Mouse (Mus musculus): ENCODE measurements around the gene Rcor3.

Rcor3 gene

DNA sequence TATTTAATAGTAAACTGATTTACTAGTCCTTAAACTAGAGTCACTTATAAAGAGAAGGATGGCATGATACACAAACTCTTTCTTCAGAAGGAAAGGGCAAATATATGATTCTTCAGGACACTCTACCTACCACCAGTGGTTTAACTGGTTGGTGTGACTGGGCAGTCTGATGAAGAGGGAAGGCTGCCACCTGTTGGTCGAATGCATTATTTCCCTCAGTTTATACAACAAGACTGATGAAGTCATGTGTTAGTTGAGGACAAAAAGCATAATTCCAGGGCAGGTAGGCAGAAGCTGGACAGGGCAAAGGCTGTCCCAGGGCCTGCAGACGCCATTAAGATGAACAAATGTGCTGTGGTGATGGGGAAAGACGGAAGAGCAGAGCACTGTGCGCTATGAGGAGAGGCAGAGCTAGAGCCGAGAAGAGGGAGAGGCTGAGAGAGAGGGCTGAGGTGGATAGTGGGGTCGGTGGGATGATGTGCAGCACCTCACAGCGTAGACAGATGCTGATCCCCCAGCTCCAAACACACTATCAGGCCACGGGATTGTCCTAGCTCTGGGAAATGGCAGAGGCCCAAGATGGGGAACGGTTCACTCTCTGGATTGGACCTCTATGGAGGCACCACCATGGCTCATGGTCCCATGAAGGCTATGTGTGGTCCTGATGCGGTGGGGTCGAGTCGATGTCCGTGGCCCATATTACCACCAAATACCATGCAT, 43.3 kb downstream of the Rcor3 start:
- DNase-seq (ENCODE audit: low read depth, low spot score): peak; percentile 81

DNA sequence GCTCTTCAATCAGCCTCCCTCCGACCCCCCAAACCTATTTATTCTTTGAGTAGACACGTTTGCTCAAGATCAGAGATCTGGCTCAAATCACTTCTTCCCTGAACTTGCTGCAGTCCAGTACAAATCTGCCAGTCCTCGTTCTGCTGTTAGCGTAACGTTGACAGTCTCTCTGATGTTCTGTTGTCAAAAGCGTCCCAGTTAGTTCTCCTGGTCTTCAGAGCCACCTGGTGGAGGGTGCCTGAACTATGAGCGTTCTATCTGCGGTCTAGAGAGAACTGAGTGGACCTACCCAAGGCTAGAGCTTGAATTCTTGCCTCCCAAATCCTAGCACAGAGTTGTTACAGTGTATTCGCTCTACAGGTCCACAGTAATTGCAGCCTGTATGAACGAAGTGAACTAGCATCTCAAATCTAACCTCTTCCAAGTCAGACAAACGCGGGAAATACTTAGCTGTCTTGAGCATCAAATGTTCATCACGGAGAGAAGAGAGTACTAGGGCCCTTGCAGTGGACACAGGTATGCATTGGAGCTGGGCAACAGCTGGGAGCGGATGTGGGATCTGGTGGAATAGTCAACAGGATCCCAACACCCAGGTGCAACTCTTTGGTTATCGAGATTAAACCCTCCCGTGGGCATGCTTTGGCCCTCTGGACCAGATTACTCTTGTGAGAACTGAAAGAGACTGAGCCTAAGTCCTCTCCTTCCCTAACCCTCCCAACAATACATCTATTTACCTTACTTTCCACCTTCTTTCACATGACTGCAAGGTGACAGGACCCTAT, 44.8 kb downstream of the Rcor3 start:
- peak; percentile 92 for DNase-seq (ENCODE audit: low read depth, low spot score)

DNA sequence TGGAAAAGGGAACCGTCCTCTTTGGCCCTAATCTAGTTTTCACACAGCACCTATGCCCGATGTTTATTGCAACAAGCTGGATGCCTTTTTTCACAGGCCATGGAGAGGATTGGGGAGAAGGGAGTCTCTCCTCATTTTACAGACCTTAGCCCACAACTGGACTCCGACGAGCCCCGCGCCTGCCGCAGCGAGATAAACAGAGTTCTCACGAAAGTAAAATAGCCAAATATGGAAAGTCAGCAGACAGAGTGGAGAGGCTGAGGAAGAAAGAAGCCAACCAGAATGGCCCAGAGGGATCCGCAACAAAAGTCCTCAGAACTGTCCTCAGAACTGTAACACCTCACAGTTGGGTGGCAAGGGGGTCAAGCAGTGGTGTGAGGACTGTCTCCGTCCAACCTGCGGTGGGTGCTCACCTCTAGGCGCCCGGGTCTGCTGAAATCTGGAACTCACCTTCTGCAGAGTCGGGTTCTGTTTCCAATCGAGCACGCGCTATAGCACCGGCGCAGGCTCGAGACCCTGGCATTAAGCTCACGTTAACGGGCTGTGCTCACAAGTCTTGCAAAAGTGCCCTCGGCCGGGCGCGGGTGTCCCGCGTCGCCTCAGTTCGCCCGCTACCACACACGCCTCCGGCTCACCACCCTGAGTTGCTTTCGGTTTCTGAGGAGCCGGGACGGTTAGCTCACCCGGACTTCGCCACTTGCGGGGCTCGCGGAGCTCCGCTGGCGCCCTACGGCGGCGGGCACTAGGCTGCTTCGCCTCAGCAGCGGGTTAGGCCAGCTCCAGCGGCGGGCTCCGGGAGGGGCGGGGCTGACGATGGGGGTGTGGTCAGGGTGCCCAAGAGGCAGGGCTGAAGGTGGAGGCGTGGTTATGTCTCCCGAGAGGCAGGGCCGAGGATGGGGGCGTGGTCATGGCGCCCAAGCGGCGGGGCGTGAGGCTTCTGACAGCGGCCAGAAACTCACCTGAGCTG, 45.8 kb downstream of the Rcor3 start, which contains the start of gene Traf5:
Gene Traf5, minus strand, starts transcription at position 754 of the 967 bp plus-strand sequence.
- peak; percentile 95 for DNase-seq (ENCODE audit: low read depth, low spot score)

DNA sequence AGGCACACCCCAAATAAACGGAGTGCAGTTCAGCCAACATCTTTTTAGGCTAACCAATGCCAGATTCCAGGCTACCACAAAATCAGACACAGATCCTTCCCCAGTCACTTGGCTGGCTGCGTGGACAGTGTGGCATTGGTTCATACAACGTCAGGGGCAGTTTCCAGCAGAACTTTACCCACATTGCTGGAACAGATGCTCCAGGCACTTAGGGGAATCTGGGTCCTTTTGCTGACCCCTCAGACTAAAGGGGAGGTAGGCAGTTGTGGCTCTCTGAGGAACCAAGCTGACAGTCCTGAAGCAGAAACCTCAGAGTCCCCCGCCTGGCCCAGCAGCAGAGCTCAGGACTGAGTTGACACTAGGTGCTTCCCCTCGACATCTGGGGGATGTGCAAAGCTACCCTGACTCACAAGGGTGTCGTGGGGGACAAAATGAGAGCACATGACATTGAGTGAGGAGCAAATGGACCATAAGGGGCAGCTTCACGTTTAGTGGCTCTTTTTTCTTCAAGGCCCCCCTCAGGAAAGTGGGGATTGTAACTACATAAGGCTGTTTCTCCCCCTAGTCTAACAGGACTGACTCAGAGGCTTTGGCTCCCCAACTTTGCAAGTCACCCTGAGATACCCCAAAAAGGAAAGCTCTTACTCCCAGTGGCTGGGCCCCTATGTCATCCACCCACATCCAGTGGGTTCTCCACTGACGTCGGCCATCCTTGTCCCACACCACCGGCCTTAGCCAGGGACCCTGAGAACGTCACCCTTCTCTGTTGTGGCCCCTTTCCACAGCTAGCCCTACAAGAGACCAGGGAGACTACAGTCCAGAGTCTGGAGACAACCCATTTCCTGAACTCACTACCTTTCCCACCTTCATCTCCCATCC, 46.9 kb downstream of the Rcor3 start:
- no peak for DNase-seq (ENCODE audit: low read depth, low spot score)

DNA sequence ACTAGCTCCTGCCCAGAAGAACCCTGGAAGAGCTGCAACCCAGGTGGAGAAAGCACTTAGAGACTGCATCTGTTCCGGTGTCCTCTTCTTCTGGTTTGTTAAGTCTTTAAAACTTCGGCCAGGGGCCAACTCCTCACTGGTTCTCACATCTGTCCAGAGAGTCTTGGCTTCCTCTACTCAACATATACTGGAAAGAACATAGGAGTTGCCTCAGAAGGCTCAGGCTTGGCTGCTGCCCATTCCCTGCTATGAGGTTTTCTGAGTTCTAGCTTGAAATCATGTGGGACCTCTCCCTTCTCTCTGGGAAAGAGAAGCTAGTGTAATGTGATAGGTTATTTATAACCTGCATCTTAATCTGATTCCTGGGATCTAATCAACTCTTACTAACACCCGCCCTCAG, 47.6 kb downstream of the Rcor3 start:
- peak; percentile 45 for DNase-seq (ENCODE audit: low read depth, low spot score)

DNA sequence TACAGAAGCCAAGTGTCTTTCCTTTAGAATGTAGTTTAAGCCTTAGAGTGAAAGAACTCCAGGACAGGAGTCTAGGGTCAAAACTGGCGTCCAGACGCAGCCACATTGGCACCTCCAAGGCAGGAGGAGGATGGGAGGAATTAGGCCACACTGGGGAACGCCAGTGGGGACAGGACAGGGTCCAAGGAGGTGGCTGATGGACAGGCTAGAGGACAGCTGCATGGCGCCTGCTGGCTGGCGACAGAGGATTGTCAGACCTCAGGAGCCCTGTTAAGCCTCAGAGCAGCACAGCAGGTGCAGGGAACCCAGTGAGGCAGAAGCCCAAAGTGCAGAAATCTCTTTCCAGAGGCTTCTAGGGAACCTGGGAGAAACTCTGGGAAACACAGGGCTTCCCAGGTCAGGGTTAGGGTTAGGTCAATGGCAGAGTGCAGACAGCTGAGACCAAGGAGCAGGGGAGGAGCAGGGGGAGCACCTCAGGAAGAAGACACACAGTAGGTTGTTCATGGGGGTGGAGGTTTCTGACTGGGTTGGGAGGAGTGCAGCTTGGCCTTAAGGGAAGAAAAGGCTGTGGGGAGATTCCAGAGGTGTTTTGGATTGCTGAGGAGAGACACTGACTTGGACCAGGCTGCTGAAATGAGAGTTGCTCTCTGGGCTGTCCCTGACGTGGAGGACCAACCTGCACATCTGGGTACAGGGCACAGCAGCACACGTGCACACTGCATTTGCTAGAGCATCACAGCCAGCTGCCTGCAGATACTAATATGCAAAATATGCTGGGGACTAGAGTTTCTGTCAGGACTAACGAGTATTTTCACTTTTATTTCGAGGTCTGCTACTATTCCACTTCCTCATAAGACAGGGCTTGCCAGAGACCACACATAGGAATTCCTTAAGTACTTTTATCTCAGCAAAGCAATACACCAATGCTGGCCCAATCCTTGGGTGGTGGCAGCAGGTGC, 48.4 kb downstream of the Rcor3 start:
- DNase-seq (ENCODE audit: low read depth, low spot score): no peak

DNA sequence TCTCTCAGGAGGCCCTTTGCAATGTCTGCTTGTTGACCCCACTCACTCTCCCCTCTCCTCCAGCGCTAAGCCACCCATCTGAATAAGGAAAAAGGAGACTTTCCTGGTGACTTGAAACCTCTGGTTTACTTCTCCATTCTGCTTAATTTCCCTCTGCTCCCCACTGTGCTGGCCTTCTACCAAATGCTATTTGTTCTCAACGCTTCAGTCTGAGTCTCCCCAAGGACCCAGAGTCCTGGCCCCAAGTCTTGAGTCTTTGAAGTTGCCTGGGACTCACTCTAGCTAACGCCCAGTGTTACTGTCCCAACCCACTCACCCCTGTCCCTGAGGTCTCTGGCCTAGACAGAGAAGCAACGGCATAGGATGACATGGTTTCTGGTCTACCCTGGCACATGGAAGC, 49.9 kb downstream of the Rcor3 start:
- no peak for DNase-seq (ENCODE audit: low read depth, low spot score)

DNA sequence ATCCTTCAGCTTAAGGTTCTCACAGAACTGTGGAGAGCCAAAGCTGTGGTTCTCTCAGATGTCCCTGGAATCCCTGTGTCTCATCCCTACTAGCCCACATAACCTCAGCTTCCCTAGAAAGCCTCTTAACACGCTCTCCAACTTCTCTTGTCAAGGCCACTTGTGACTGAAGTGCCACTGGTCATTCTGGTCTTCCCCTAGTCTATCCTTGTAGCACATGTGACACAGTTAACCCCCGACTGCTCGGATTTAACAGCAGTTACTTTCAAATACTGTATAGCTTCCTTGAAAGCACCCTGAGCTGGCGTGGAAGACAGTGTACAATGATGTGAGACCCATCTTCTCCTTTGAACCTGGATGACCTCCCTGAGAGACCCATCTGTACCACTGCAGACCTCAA, 50.8 kb downstream of the Rcor3 start:
- no peak for DNase-seq (ENCODE audit: low read depth, low spot score)

DNA sequence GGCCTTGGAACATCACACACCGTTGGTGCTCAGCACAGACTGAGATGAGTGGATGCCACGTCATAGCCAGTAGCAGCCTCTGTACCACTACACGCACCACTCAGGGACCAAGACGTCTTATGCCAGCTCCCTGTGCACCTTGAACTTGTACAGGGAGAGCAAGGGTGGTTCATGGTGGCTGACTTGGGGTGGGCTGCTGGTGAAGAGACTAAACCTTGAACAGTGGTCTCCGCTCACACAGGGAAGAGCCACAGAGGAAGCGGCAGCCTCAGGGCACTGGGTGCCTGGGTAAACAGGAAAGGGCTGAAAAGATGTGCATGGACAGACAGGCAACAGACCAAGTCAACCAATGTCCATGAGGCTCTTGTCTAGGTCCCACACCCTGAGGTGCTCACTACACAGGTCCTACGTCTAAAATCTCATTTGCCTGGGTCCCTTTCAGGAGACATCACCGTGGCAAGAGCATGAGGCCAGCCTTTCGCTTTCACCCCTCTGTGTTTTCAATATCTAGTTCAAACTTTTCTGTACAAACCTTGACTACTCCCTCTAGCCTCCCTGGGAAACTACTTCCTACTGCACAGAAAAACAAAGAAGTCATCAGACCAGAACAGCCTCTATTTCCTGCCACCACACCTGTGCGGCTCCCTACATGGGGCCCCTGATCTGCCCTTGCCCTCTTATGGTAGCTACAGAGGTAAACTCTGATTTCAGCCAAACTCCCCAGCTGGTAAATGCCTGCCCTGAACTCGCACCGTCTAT, 51.4 kb downstream of the Rcor3 start:
- DNase-seq (ENCODE audit: low read depth, low spot score): no peak

DNA sequence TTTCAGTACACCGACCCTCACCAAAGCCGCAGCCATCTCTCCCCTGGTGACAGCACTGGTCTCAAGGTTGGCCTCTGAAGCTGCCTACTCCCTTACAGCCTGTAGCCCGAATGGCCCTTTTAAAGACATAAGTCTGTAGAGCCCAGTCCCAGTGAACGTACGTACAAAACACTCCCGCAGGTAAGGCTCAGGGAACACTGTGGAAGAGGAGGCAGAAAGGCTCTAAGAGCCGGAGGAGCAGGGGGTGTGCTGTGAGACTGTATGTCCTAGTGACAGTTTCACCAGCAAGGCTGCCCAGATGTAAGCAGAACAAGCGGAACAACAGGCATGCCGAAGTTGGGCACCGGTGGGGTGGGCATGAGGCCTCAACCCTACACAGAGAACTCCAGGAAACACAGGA, 52.6 kb downstream of the Rcor3 start:
- no peak for DNase-seq (ENCODE audit: low read depth, low spot score)

DNA sequence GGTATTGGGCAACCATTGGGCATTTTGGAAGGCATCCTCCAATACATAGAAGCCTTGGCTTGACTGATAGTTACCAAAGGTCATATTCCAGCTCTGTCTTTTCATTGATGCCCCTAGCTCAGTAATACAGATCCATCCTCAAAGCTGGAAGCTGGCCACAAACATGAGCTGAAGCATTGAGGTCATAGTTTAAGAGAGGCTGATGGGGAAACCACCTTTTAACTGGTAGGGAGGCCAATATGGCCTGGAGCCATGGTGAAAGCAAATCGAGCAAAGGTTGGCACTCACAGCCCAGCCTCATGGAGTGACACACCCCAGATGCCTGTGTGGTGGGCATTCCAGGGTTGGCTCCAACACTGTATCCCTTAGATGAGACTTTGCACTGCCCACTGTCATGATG, 55.2 kb downstream of the Rcor3 start:
- no peak for DNase-seq (ENCODE audit: low read depth, low spot score)

DNA sequence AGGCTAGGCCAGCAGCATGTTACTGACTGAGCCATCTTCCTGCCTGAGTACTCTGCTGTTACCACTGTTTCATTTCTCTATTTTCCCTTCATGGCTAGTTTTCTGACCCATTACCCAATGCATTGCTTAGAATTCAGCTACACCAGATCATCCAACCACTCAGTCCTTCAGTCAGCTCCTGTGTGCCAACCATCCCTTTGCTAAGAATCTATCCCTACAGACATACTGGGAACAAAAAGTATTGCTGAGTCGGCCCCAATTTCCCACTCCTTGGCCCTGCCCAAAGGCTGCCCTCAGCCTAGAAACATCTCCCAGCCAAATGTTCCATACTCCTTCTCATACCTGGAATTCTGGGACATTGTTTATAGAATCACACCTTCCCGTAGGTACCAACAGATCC, 56.7 kb downstream of the Rcor3 start:
- no peak for DNase-seq (ENCODE audit: low read depth, low spot score)

DNA sequence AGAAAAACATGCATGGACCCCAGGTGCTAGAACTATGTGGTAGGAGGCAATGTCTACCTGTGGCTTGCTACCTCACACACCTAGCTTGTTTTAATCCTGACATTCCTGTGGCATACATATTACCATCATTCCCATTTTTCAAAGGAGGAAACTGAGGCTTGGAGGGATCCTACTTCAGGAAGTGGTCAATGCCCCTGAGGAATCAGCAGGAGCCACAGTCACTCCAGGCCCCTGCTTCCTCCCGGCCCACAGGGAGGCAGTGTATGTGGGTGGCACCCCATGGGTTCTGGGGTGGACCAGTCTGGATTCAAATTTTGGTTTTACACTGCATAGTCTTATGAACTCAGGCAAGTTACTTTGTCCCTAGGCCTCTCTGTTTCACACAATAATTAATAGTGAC, 58.7 kb downstream of the Rcor3 start:
- DNase-seq (ENCODE audit: low read depth, low spot score): no peak

DNA sequence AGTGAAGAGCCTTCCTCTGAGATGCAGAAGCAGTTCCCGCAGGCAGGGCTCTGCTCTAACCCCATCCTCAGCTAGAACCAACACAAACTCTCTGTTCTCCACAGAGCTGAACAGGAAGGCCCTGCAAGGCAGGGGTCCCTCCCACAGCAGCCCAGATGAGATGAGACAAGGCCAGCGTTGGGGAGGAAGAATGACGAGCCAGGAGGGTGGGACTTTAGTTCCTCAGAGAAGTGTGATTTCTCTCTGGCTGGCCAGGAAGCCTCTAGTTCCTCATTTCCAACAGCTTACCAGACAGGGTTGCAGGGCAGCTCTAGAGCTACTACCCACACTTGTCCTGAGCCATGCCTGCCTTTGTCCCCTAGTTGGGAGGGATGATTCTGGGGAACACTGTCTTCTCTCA, 59.5 kb downstream of the Rcor3 start:
- peak; percentile 52 for DNase-seq (ENCODE audit: low read depth, low spot score)

DNA sequence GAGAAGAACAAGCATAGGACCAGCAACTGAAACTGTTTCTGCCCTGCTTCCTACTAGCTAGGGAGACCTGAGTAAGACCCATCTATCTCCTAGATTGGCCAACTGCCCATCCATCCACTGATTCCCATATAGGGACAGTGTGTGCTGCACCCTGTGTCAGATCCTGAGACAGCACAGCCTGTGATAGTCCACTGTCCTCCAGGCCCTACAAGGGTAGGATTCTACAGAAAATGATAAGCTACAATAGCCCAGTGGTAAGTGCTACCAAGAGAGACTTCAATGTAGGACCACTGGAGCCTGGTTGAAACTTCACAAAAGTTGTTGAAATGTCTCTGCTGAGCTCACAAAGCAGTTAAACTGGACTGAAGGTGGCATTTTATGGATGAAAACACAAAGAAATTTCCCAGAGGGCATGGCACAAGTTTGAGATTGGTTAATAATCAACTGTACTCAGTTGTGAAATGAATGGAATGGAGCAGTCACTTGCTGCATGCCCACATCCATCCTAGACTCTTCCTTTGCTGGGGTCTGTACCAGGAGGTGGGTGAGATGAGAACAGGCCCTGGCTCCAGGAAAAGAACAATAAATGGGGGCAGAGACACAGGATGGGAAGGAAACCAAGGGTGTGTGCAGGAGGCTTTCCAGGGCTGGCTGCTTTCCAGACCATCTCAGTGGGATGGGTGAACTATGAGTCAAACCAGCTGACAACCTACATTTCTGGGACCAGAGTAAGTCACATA, 60.9 kb downstream of the Rcor3 start:
- peak; percentile 79 for DNase-seq (ENCODE audit: low read depth, low spot score)

DNA sequence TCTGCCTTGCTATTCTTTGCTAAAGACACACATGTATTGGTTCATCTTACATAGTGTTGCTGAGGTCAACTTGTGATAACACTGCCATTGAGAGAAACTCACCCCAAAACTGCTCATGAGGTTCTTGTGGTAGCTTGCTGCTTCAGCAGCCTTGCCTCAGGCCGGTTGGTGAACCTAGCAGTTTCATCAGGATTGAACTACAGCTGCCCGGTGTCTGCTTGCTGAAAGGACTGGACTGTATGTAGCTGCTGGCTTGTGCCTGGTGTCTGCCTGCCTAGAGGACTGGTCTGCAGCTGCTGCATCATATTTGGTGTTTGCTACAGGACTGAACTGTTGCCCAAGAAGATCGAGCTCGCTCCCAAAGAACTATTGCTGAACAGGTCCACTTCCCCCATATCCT, 61.8 kb downstream of the Rcor3 start:
- DNase-seq (ENCODE audit: low read depth, low spot score): no peak

DNA sequence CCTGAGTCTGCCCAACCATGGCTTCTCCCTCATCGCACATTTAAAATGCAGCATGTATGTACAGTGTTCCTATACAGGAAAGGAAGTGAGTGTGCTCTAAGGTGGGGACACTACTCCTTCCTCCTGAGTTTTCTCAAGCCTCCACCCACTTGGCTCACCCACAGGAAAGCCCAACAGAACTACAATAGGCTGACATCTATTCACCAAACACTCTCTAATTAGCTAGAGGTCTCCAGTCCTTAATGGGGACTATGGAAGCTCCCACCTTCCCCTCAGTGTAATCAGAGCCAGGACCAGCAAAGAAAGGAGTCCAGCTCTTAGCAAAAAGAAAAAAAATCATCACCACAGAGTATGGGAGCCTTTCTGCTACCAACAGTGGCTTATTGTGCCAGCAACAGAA, 63.0 kb downstream of the Rcor3 start:
- no peak for DNase-seq (ENCODE audit: low read depth, low spot score)

DNA sequence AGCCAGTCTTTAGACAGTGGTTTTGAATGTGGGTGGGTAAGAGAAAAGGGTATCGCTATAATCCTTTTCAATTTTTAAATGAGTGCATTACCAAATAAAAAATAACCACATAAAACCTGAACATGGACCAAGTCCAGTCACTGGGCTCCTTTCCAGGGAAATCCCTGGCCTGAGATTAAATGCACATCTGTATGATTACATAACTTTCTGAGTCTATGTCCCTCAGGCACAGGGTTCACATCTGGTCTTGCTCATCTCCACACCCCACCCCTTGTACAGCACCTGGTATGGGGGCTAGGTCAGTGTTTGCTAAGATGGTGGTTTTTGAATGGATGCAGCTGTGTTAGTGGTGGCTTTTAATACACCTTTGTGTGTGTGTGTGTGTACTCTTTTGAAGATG, 65.4 kb downstream of the Rcor3 start:
- DNase-seq (ENCODE audit: low read depth, low spot score): no peak
